Comparison of ENCODE assay signal across 14 mouse cellular contexts in the genomic region with DNA sequence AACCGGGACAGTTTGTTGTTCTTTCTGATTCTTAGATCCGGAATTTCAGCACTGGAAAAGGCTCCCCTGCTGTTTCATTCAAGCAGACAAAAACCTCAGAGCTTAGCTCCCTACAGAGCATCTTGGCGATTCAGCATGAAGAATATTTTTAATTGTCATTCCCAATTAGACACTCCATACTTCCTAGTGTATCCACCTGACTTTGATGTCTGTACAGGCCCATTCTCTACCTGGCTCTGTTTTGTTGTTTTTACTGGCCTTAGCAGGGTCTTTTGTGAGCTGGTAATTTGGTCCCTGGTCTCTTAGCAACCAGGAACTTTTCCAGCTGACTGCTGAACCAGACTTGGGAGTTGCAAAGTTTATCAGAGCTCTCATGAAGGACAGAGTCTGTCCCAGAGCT. TPM values are rescaled to one million over a fixed set of nuclear protein-coding genes. Genes with fewer than 3 reads are reported as not detected.
DNase-seq lines count a peak whose midpoint lies in the region; ATAC-seq and TF ChIP-seq lines count a peak whose summit lies in the region.
"Had no signal": no experiment of that assay in that cellular context is flagged by ENCODE, and none has a peak within 500 bp of the region (broad histone marks: within the 10 kb centered on the region; RNA-seq: fewer than 3 reads in every experiment).

No protein-coding gene starts in this region.

- intact Hi-C loops in gastrocnemius, adult 2 months (cut with DNase I), result no loop called here

- 8% methylated on average over 3 of the region's 3 CpGs for WGBS in hindbrain, embryonic 10.5 days
- WGBS in hindbrain, embryonic 14.5 days, result 6% methylated on average over 3 of the region's 3 CpGs
- 0% methylated on average over 3 of the region's 3 CpGs for WGBS in forebrain, embryonic 15.5 days
- WGBS in neural tube, embryonic 15.5 days, result 14% methylated on average over 3 of the region's 3 CpGs
- WGBS in liver, embryonic 11.5 days, result 42% methylated on average over 3 of the region's 3 CpGs

- no peak overlapping the region for H3K4me3 ChIP-seq in hindbrain, embryonic 10.5 days
- H3K4me3 ChIP-seq in hindbrain, embryonic 14.5 days (replicated peaks; ENCODE audit: low read length), result no peak overlapping the region
- H3K4me3 ChIP-seq in forebrain, embryonic 15.5 days, result no peak overlapping the region
- no peak overlapping the region for H3K4me3 ChIP-seq in neural tube, embryonic 15.5 days (replicated peaks)
- H3K4me3 ChIP-seq in liver, embryonic 11.5 days (ENCODE audit: low read depth, low read length), result no peak overlapping the region
- H3K4me3 ChIP-seq in gastrocnemius, adult 2 months, result no peak overlapping the region

- H3K9ac ChIP-seq in hindbrain, embryonic 14.5 days, result no peak overlapping the region
- H3K9ac ChIP-seq in forebrain, embryonic 15.5 days (replicated peaks), result no peak overlapping the region
- H3K9ac ChIP-seq in neural tube, embryonic 15.5 days (replicated peaks), result no peak overlapping the region
- no peak overlapping the region for H3K9ac ChIP-seq in liver, embryonic 11.5 days (ENCODE audit: low read depth, low read length)

- peak overlapping the region; percentile 46 for H3K27ac ChIP-seq in hindbrain, embryonic 10.5 days
- H3K27ac ChIP-seq in hindbrain, embryonic 14.5 days, result no peak overlapping the region
- no peak overlapping the region for H3K27ac ChIP-seq in forebrain, embryonic 15.5 days (replicated peaks)
- peak overlapping the region; percentile 55 for H3K27ac ChIP-seq in neural tube, embryonic 15.5 days (replicated peaks)
- H3K27ac ChIP-seq in liver, embryonic 11.5 days (ENCODE audit: low read depth, low read length), result no peak overlapping the region
- no peak overlapping the region for H3K27ac ChIP-seq in gastrocnemius, adult 2 months

- H3K9me3 ChIP-seq in hindbrain, embryonic 10.5 days, result no peaks in the 10 kb centered on the region
- no peaks in the 10 kb centered on the region for H3K9me3 ChIP-seq in hindbrain, embryonic 14.5 days (ENCODE audit: control insufficient read depth, low read length)
- no peaks in the 10 kb centered on the region for H3K9me3 ChIP-seq in forebrain, embryonic 15.5 days
- H3K9me3 ChIP-seq in neural tube, embryonic 15.5 days (replicated peaks), result no peaks in the 10 kb centered on the region
- H3K9me3 ChIP-seq in liver, embryonic 11.5 days (ENCODE audit: control insufficient read depth, low read length), result no peaks in the 10 kb centered on the region

- ATAC-seq in hindbrain, embryonic 14.5 days (ENCODE audit: low FRiP score), result no peak
- ATAC-seq in forebrain, embryonic 15.5 days (replicated peaks), result peak; percentile 48; the same call in 1 of the 2 replicates
- no peak for ATAC-seq in neural tube, embryonic 15.5 days (ENCODE audit: low FRiP score)
- ATAC-seq in liver, embryonic 11.5 days (replicated peaks; ENCODE audit: low FRiP score), result no peak
- ATAC-seq: lung, postnatal 0 days had no signal

- H3K4me1 ChIP-seq in hindbrain, embryonic 10.5 days (replicated peaks), result peaks cover 23% of the 10 kb centered on the region
- peaks cover 15% of the 10 kb centered on the region for H3K4me1 ChIP-seq in hindbrain, embryonic 14.5 days (replicated peaks; ENCODE audit: control insufficient read depth, insufficient read depth, low read length)
- peaks cover 10% of the 10 kb centered on the region for H3K4me1 ChIP-seq in forebrain, embryonic 15.5 days
- peaks cover 15% of the 10 kb centered on the region for H3K4me1 ChIP-seq in neural tube, embryonic 15.5 days
- H3K4me1 ChIP-seq in liver, embryonic 11.5 days (replicated peaks; ENCODE audit: control insufficient read depth, insufficient read depth, low read length), result no peaks in the 10 kb centered on the region

- no peak for TF ChIP-seq CTCF in gastrocnemius, adult 2 months (IDR thresholded peaks at IDR 0.05)

- DNase-seq in hindbrain, embryonic 10.5 days (ENCODE audit: low spot score), result no peak
- no peak for DNase-seq in hindbrain, embryonic 14.5 days (ENCODE audit: low spot score)
- peak; percentile 26 for DNase-seq in brain, embryonic 18.5 days (ENCODE audit: low read depth, low spot score)
- no peak for DNase-seq in liver, embryonic 11.5 days (ENCODE audit: low spot score)
- no peak for DNase-seq in gastrocnemius, adult 2 months
- DNase-seq: adrenal gland, postnatal 10 days; cerebellum, adult 11-12 months; kidney, adult 11 months; thymus, adult 2 months had no signal

- no peaks in the 10 kb centered on the region for H3K36me3 ChIP-seq in hindbrain, embryonic 10.5 days
- H3K36me3 ChIP-seq in hindbrain, embryonic 14.5 days (replicated peaks; ENCODE audit: control insufficient read depth, insufficient read depth), result no peaks in the 10 kb centered on the region
- H3K36me3 ChIP-seq in forebrain, embryonic 15.5 days, result no peaks in the 10 kb centered on the region
- no peaks in the 10 kb centered on the region for H3K36me3 ChIP-seq in neural tube, embryonic 15.5 days
- H3K36me3 ChIP-seq in liver, embryonic 11.5 days (ENCODE audit: control insufficient read depth, insufficient read depth, low read length), result no peaks in the 10 kb centered on the region

- H3K27me3 ChIP-seq in hindbrain, embryonic 10.5 days (ENCODE audit: insufficient read depth, poor library complexity, severe bottlenecking), result no peaks in the 10 kb centered on the region
- no peaks in the 10 kb centered on the region for H3K27me3 ChIP-seq in hindbrain, embryonic 14.5 days (ENCODE audit: control insufficient read depth, insufficient read depth, low read length)
- H3K27me3 ChIP-seq in forebrain, embryonic 15.5 days, result no peaks in the 10 kb centered on the region
- H3K27me3 ChIP-seq in neural tube, embryonic 15.5 days (replicated peaks), result no peaks in the 10 kb centered on the region
- no peaks in the 10 kb centered on the region for H3K27me3 ChIP-seq in liver, embryonic 11.5 days (replicated peaks; ENCODE audit: control insufficient read depth, insufficient read depth, low read length)

- H3K4me2 ChIP-seq in hindbrain, embryonic 14.5 days (replicated peaks), result no peak overlapping the region
- no peak overlapping the region for H3K4me2 ChIP-seq in forebrain, embryonic 15.5 days (replicated peaks)
- no peak overlapping the region for H3K4me2 ChIP-seq in neural tube, embryonic 15.5 days
- H3K4me2 ChIP-seq in liver, embryonic 11.5 days, result no peak overlapping the region

RNA-seq across cellular contexts. Expression of a gene that starts 50.3 kb away (rescaled TPM):
- 0.07 and 0.56 TPM in 2 replicates for polyA plus RNA-seq in hindbrain, embryonic 10.5 days (2016; fragmentation: Nextera tagmentation; extraction: Ambion mirVana)
- 0.37 and 0.42 TPM in 2 replicates for polyA plus RNA-seq in hindbrain, embryonic 14.5 days (2014; fragmentation: Nextera tagmentation; extraction: Ambion mirVana)
- 0.17 and 0.24 TPM in 2 replicates for polyA plus RNA-seq in forebrain, embryonic 15.5 days (2015; fragmentation: Nextera tagmentation; extraction: Ambion mirVana)
- polyA plus RNA-seq in neural tube, embryonic 15.5 days (2015; fragmentation: Nextera tagmentation; extraction: Ambion mirVana), result 0.18 and 4.4 TPM in 2 replicates
- 1.0 and 2.0 TPM in 2 replicates for polyA plus RNA-seq in liver, embryonic 11.5 days (2014; fragmentation: Nextera tagmentation; extraction: Ambion mirVana)
- not detected for total RNA-seq in gastrocnemius, adult 2 months (2021)
- total RNA-seq: heart, adult 8-10 months; liver, adult 2 months had no signal

RNA-seq across cellular contexts. Expression of a gene that starts 53.7 kb away (rescaled TPM):
- 0.26 and 0.96 TPM in 2 replicates for polyA plus RNA-seq in hindbrain, embryonic 10.5 days (2016; fragmentation: Nextera tagmentation; extraction: Ambion mirVana)
- polyA plus RNA-seq in hindbrain, embryonic 14.5 days (2014; fragmentation: Nextera tagmentation; extraction: Ambion mirVana), result 1.0 and 1.2 TPM in 2 replicates
- 2.3 and 2.8 TPM in 2 replicates for polyA plus RNA-seq in forebrain, embryonic 15.5 days (2015; fragmentation: Nextera tagmentation; extraction: Ambion mirVana)
- polyA plus RNA-seq in neural tube, embryonic 15.5 days (2015; fragmentation: Nextera tagmentation; extraction: Ambion mirVana), result 0.69 and 1.1 TPM in 2 replicates
- 68.1 and 68.7 TPM in 2 replicates for polyA plus RNA-seq in liver, embryonic 11.5 days (2014; fragmentation: Nextera tagmentation; extraction: Ambion mirVana)
- total RNA-seq in gastrocnemius, adult 2 months (2021), result not detected
- total RNA-seq: heart, adult 8-10 months; liver, adult 2 months had no signal
- polyA plus RNA-seq: liver, adult 2 months had no signal

Comparison
In these comparisons a context has a peak if more than half of its experiments do, and no peak if none do; other contexts are left out.
1. H3K27ac ChIP-seq: peak in hindbrain, embryonic 10.5 days (single experiment) and neural tube, embryonic 15.5 days (single experiment); none in hindbrain, embryonic 14.5 days (single experiment), forebrain, embryonic 15.5 days (single experiment), liver, embryonic 11.5 days (single experiment) and gastrocnemius, adult 2 months (single experiment).
2. RNA of a gene that starts 53.7 kb away (polyA plus RNA-seq): 68.1 to 68.7 TPM in liver, embryonic 11.5 days; 2.3 to 2.8 TPM in forebrain, embryonic 15.5 days, 0.69 to 1.1 TPM in neural tube, embryonic 15.5 days, 1.0 to 1.2 TPM in hindbrain, embryonic 14.5 days and 0.26 to 0.96 TPM in hindbrain, embryonic 10.5 days; every median in the first group is over 10 times any median in the second.